Mouse (Mus musculus): ENCODE measurements around the gene Hist1h4d. TPM values are rescaled to one million over a fixed set of nuclear protein-coding genes. Genes with fewer than 3 reads are reported as not detected.
"Not testable (repeated sequence)": the region's sequence is repeated elsewhere in the genome, so short reads cannot be mapped to it uniquely, and the experiment has no call there.

The Hist1h4d gene
- polyA plus RNA-seq, 1 experiment from 2014 or later: 86.2 TPM

GRCm38 (mm10) chr13:23576351-23576881, 5.0 kb upstream of the Hist1h4d start:
- 3% methylated on average over 7 of the region's 7 CpGs for WGBS

DNA sequence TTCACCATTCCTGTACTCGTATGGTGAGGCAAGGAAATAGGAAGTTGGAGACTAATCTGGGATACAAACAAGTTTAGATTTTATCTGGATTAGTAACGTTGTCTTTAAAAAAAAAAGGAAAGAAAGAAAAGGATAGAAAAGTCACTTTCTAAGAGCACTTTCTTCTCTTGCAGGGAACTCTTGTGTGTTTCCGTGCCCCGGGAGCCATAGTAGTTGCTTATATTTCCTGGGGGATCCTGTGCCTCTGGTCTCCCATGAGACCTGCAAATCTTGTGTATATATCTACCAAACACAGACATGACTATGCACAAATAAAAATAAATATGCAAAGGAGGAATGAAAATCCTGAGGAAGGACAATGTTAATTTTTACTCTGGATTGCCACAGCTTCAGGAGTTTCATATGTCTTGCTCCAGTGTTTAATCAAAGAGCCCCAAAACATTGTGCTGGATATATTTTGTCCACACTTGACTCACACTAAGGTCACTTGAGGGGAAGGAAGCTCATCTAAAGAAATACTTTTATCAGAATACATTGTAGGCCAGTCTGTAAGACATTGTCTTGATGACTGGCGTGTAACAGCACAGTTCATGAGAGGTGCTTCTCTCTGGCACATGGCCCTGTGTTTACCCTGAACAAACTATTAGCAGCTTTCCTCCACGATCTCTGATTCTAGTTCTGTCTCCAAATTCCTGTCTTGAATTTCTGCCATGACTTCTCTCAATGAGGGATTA, 4.3 kb upstream of the Hist1h4d start:
- Histone ChIP-seq H3K27me3 (no peaks in the 10 kb centered on the region), H3K27ac (replicated peaks) (peak overlapping the region; percentile 84), H3K9ac (no peak overlapping the region), H3K4me3 (replicated peaks) (peak overlapping the region; percentile 46), H3K4me1 (peaks cover 32% of the 10 kb centered on the region), H3K9me3 (replicated peaks) (no peaks in the 10 kb centered on the region), H3K36me3 (no peaks in the 10 kb centered on the region), H3K4me2 (replicated peaks) (peak overlapping the region; percentile 67)
- no peak for ATAC-seq (ENCODE audit: insufficient number of reproducible peaks, low FRiP score, low TSS enrichment, low read depth)
- 32% methylated on average over 6 of the region's 6 CpGs for WGBS

More at GRCm38 (mm10) chr13:23576351-23576881, 5.0 kb upstream of the Hist1h4d start:
- no peak for ATAC-seq (ENCODE audit: insufficient number of reproducible peaks, low FRiP score, low TSS enrichment, low read depth)
- Histone ChIP-seq H3K4me2 (replicated peaks) (peak overlapping the region; percentile 67), H3K36me3 (no peaks in the 10 kb centered on the region), H3K4me1 (peaks cover 30% of the 10 kb centered on the region), H3K27ac (replicated peaks) (peak overlapping the region; percentile 84), H3K9ac (peak overlapping the region; percentile 12; the same call in 1 of the 2 replicates), H3K9me3 (replicated peaks) (no peaks in the 10 kb centered on the region), H3K4me3 (replicated peaks) (peak overlapping the region; percentile 46), H3K27me3 (no peaks in the 10 kb centered on the region)

GRCm38 (mm10) chr13:23577835-23578234, 3.6 kb upstream of the Hist1h4d start:
- no peak overlapping the region for H3K27ac ChIP-seq (replicated peaks)

DNA sequence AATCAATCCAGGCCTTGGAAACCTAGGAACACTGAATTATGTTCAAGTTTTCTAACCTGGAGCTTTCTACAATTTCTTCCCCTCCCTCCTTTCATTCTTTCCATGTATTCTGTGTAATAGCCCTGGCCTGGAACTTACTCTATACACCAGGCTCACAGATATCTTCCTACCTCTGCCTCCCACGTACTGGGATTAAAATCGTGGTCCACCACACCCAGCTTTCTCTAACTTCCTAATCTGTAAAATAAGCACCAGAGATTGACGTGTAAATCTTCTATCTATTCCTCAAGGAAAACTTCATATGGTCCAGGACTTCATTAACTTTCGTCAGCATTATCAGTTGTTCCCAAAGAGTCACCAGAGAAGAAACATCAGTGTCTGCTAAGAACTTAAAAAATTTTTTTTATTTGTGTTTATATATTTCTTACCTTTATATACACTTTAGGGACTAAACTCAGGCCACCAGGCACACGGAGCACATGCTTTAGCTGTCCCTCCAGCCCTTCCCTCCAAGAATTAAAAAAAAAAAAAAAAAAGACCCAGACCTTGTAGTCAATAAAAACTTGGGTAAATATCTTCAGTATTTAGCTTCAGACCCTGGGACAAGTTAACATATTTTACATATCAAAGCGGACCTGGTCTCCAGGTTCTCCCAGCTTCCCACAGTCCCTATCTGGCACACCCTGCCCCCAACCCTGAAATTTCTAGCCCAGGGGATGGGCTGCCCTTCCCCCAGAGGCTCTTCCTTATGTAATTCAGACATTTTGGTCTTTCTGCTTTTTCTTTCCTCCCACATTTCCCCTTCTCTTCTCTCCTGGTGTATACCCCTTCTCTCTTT, 1.0 kb downstream of the Hist1h4d start:
- Histone ChIP-seq H3K9ac (peak overlapping the region; percentile 31; the same call in 1 of the 2 replicates), H3K27me3 (no peaks in the 10 kb centered on the region), H3K4me2 (replicated peaks) (peak overlapping the region; percentile 59), H3K4me1 (peaks cover 29% of the 10 kb centered on the region), H3K9me3 (replicated peaks) (no peaks in the 10 kb centered on the region), H3K36me3 (no peaks in the 10 kb centered on the region), H3K4me3 (replicated peaks) (peak overlapping the region; percentile 53), H3K27ac (replicated peaks) (peak overlapping the region; percentile 97)
- ATAC-seq (ENCODE audit: insufficient number of reproducible peaks, low FRiP score, low TSS enrichment, low read depth): no peak
- WGBS: 6% methylated on average over 6 of the region's 6 CpGs

More at GRCm38 (mm10) chr13:23577835-23578234, 3.6 kb upstream of the Hist1h4d start:
- no peak for ATAC-seq (ENCODE audit: insufficient number of reproducible peaks, low FRiP score, low TSS enrichment, low read depth)
- Histone ChIP-seq H3K9ac (no peak overlapping the region), H3K4me1 (peaks cover 33% of the 10 kb centered on the region), H3K27me3 (no peaks in the 10 kb centered on the region), H3K9me3 (replicated peaks) (no peaks in the 10 kb centered on the region), H3K4me3 (replicated peaks) (no peak overlapping the region), H3K36me3 (no peaks in the 10 kb centered on the region), H3K4me2 (replicated peaks) (no peak overlapping the region)
- 80% methylated on average over 1 of the region's 1 CpGs for WGBS

GRCm38 (mm10) chr13:23583387-23584068, 2.1 kb downstream of the Hist1h4d start:
- H3K4me2 ChIP-seq (replicated peaks): 0 out of 2 replicates have a peak overlapping the region, but pooled peaks have one; percentile 10
- no peak overlapping the region for H3K9ac ChIP-seq
- 0 out of 2 replicates have a peak overlapping the region, but pooled peaks have one; percentile 1 for H3K4me3 ChIP-seq (replicated peaks)
- no peak for ATAC-seq (ENCODE audit: insufficient number of reproducible peaks, low FRiP score, low TSS enrichment, low read depth)
- H3K9me3 ChIP-seq (replicated peaks): no peaks in the 10 kb centered on the region
- peaks cover 29% of the 10 kb centered on the region for H3K4me1 ChIP-seq
- no peaks in the 10 kb centered on the region for H3K27me3 ChIP-seq
- H3K36me3 ChIP-seq: no peaks in the 10 kb centered on the region
- peak overlapping the region; percentile 97 for H3K27ac ChIP-seq (replicated peaks)

DNA sequence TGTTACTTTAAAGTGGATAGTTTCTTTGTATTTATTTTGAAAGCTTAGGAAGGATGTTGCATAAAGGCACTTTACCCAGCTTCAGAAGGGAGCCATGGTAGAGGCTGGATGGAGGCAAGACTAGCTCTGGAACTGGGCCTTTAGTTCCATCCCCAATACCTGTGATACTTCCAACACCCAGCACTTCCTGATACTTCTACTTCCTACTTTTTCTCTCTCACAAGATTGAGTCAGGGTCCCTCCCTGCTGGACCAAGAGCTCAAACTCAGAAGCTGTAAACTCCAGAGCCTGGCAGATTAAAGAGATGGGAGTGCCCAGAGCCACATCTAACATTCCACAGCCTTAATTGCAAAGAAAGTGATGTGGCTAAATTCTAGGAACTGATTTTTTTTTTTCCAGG, 2.9 kb downstream of the Hist1h4d start:
- Histone ChIP-seq H3K27me3 (no peaks in the 10 kb centered on the region), H3K9ac (no peak overlapping the region), H3K9me3 (replicated peaks) (no peaks in the 10 kb centered on the region), H3K27ac (replicated peaks) (peak overlapping the region; percentile 97), H3K4me3 (replicated peaks) (peak overlapping the region; percentile 50), H3K36me3 (no peaks in the 10 kb centered on the region), H3K4me2 (replicated peaks) (peak overlapping the region; percentile 72), H3K4me1 (peaks cover 29% of the 10 kb centered on the region)
- ATAC-seq (ENCODE audit: insufficient number of reproducible peaks, low FRiP score, low TSS enrichment, low read depth): no peak

- no peaks in the 10 kb centered on the region for H3K9me3 ChIP-seq (replicated peaks)
- no peaks in the 10 kb centered on the region for H3K36me3 ChIP-seq
- ATAC-seq (ENCODE audit: insufficient number of reproducible peaks, low FRiP score, low TSS enrichment, low read depth): no peak
- peak overlapping the region; percentile 72 for H3K4me2 ChIP-seq (replicated peaks)
- H3K27ac ChIP-seq (replicated peaks): peak overlapping the region; percentile 97
- peaks cover 29% of the 10 kb centered on the region for H3K4me1 ChIP-seq
- H3K27me3 ChIP-seq: no peaks in the 10 kb centered on the region
- H3K9ac ChIP-seq: peak overlapping the region; percentile 52
- peak overlapping the region; percentile 50 for H3K4me3 ChIP-seq (replicated peaks)
- WGBS: under 1% methylated on average over 21 of the region's 21 CpGs
Observed at GRCm38 (mm10) chr13:23585029-23585441, 3.6 kb downstream of the Hist1h4d start.

- WGBS: under 1% methylated on average over 21 of the region's 36 CpGs
- ATAC-seq (ENCODE audit: insufficient number of reproducible peaks, low FRiP score, low TSS enrichment, low read depth): peak; percentile 88
- H3K27me3 ChIP-seq; H3K9me3 ChIP-seq (replicated peaks); H3K36me3 ChIP-seq: not testable (repeated sequence)
- Histone ChIP-seq H3K4me2 (replicated peaks) (peak overlapping the region; percentile 72), H3K4me3 (replicated peaks) (peak overlapping the region; percentile 50), H3K4me1 (peaks cover 29% of the 10 kb centered on the region), H3K9ac (peak overlapping the region; percentile 52), H3K27ac (replicated peaks) (peak overlapping the region; percentile 97)
Observed at GRCm38 (mm10) chr13:23585442-23586098, 4.2 kb downstream of the Hist1h4d start.

DNA sequence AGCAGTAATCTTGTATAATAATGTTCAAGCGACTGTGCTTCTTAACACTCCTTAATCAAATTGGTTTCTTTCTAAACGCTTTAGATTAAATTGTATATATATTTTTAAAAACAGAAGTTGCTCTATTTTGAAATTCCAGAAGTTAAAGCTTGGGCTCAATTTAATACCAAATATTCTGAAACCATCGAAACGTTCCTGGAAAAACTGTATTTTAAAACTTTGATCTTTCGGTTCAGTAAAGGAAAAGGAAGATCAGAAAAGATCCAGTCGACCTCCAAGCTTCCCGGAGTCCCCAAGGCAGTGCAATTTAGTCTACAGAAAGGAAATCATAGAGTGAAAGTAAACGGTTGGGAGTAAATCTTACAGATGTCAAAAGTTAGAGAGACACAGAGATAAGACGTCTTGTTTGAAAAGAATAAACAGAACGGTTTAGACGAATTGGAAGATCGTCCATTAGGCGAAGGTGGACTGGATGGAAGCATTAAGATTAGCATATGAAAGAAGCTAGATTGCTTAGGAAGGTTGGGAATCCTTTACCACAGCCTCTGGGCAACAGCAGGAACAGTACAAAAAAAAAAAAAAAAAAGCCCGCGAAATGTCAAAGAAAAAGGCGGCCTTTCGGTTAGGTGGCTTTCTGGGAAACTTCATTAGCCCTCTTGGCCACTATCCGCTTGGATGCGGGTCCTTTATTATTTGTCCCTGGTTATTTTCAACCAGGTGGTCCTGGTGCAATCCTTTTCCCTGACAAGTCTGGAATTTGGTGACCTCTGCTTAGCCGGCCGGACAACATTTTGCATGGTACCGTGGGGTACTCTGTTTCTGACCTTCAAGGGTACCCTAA, 4.9 kb downstream of the Hist1h4d start:
- Histone ChIP-seq H3K4me1 (peaks cover 25% of the 10 kb centered on the region), H3K27ac (replicated peaks) (peak overlapping the region; percentile 91), H3K9me3 (replicated peaks) (no peaks in the 10 kb centered on the region), H3K9ac (peak overlapping the region; percentile 42), H3K36me3 (no peaks in the 10 kb centered on the region), H3K27me3 (no peaks in the 10 kb centered on the region), H3K4me2 (replicated peaks) (peak overlapping the region; percentile 72), H3K4me3 (replicated peaks) (peak overlapping the region; percentile 50)
- ATAC-seq (ENCODE audit: insufficient number of reproducible peaks, low FRiP score, low TSS enrichment, low read depth): no peak
- 2% methylated on average over 22 of the region's 22 CpGs for WGBS

- H3K4me1 ChIP-seq: peaks cover 24% of the 10 kb centered on the region
- no peak for ATAC-seq (ENCODE audit: insufficient number of reproducible peaks, low FRiP score, low TSS enrichment, low read depth)
- H3K4me3 ChIP-seq (replicated peaks): peak overlapping the region; percentile 50
- WGBS: 5% methylated on average over 1 of the region's 1 CpGs
- H3K9ac ChIP-seq: peak overlapping the region; percentile 42
- no peaks in the 10 kb centered on the region for H3K9me3 ChIP-seq (replicated peaks)
- H3K27ac ChIP-seq (replicated peaks): peak overlapping the region; percentile 91
- peak overlapping the region; percentile 72 for H3K4me2 ChIP-seq (replicated peaks)
- H3K36me3 ChIP-seq: no peaks in the 10 kb centered on the region
- H3K27me3 ChIP-seq: no peaks in the 10 kb centered on the region
Observed at GRCm38 (mm10) chr13:23586940-23587225, 5.5 kb downstream of the Hist1h4d start.

Measured in embryonic facial prominence, embryonic 15.5 days (tissue).